Mouse (Mus musculus) heart, postnatal 10 days (tissue): ENCODE data around the gene Olfr1200. TPM values are rescaled to one million over a fixed set of nuclear protein-coding genes. Genes with fewer than 3 reads are reported as not detected.

Experiments used
- DNase-seq, 2 experiments: peaks; one replicate each; pipeline ENCODE4 v3.0.0; 2021
- intact Hi-C: fragments of 180-260 bp; cut with DNase I; formaldehyde crosslinking; loops from one replicate; pipeline ENCODE4 v1.15.1; 2025
- total RNA-seq, 2 experiments: library from RNA; stranded (reverse); gene quantifications; 2 replicates each; pipeline ENCODE4 v1.2.3; 2021

Olfr1200 gene
- not detected for total RNA-seq

DNA sequence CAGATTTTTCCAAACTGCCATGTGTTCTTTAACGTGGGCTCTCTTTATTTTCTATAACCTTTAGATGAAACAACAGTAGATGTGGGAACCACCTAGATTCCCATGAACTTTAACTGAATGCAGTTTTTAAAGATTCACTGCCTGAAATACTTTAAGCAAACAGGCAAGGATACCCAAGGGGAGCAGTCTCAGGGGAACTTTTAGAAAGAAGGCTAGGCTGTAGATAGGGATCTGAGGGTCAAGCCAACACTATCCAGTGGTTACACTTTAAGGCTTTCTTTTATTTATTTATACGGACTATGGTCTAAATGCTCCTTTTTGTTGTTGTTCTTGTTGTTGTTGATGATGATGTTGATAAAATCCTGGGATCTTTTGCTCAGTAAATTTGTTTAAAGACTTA, at the start of gene Olfr1200:
TSS of gene Olfr1200 (minus strand) at position 101 of the 400 bp plus-strand sequence.
- DNase-seq: no peak
- intact Hi-C loops: no loop called here

DNA sequence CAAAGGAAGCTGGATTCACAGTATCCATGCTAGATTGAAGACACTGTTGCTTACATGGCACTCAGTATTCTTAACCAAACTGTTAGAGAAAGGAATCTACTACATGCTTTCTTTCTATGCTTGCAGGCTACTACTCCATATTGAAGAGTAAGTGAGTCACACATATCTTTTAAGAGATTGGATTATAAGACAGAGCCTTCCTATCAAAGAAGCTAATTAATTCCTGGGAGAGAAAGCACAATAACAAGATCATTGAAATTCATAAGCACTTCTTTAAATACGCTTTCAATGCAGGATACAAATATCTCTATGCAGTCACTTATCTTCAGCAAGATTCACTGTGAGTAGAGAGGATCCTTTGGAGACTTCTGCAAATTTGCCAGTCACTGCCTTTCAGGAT, 43.9 kb upstream of the Olfr1200 start, which contains the start of gene Olfr1202:
TSS of gene Olfr1202 (plus strand) at position 301 of the 400 bp plus-strand sequence.
- DNase-seq: no peak
- intact Hi-C loops: no loop called here

DNA sequence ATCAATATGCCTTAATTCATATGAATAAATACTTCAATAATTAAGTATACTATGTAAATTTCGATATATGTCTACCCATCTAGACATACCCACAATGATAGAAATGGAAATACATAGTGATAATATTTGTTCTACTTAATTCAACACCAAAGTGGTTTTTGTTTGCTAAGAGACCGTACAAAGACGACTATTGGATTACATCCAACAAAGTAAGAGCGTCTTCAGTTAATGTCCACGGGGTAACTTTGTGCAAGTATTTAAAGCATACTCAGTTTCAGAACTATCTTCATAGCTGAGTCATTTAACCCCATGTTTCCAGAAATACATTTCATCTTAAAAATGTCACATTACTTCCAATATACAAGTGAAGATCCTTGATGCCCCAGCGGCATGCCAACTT, 22.4 kb upstream of the Olfr1200 start, which contains the start of gene Olfr1201:
TSS of gene Olfr1201 (plus strand) at position 301 of the 400 bp plus-strand sequence.
- no peak for DNase-seq
- intact Hi-C loops: no loop called here

DNA sequence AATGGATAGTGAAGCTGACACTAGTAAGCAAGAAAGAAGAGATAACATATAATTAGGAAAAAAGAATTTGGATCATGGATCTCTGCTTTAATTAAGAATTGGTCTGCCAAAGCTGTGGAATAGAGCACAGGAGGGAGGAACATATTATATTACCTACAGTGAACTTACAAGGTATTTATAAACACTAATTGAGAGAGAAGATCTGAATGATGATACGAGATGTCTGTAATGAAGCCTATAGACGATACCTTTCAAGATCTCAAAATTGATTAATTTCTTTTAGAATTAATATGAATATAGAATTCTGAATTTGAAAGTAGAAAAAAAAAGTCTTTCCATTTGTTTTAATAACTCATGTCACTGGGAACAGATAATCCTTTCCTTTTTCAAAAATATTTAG, 9.9 kb downstream of the Olfr1200 start, which contains the start of gene Olfr1199:
TSS of gene Olfr1199 (minus strand) at position 101 of the 400 bp plus-strand sequence.
- intact Hi-C loops: no loop called here
- DNase-seq: no peak

DNA sequence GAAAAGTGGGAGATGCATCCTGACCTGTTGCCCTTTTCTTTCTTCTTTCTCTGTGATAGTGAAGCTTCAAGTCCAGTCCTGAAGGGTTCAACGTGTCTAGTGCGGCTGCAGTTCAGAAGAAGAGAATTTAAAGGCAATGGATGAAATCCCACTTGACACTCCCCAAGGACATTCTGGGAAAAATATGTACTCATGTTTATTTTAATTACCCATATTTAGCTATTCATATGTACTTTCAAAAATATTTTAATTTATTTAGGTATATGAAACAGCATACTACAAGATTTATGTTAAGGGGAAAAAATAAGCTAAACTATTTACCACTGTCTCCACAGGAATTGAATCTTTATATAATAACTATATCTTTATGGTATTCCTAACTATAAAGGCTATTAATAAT, 19.0 kb downstream of the Olfr1200 start, which contains the start of gene Olfr1198:
TSS of gene Olfr1198 (minus strand) at position 101 of the 400 bp plus-strand sequence.
- no peak for DNase-seq
- intact Hi-C loops: no loop called here

DNA sequence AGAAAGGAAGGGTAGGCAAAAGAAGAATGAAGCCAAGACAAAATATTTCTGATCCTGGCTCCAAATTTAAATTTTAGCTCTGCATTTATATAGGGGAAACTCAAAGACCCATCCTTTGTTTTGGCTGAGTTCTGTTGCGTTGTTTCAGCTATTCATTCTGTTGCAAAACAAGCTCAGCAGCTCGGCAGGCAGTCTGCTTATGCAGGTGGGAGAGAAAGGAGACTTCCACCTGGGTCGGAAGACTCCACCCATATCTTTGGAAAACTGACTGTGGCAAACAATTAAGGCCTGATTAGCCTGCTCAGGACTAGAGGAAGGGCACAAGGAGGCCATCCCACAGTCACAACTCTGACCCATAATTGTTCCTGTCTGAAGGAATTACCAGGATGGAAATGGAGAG, 26.9 kb downstream of the Olfr1200 start:
- intact Hi-C loops: no loop called here
- no peak for DNase-seq

DNA sequence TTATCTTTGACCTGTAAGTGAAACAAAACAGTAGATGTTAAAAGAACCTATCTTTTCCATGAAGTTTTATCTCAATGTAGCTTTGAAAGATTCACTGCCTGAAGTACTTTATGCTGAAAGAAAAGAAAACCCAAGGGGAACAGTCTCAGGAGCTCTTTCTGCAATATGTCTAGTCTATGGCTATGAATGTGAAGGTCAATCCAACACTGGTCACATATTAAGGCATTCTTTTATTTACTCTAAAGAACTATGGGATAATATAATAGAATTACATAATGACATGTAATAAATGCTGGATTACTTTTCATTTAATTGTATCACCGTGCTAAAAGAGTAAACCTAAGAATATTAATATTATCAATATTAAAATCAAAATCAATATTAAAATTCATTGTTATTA, 38.0 kb downstream of the Olfr1200 start, which contains the start of gene Olfr1197:
TSS of gene Olfr1197 (minus strand) at position 101 of the 400 bp plus-strand sequence.
- intact Hi-C loops: no loop called here
- DNase-seq: no peak

Other genes with a start within 250 kb of the Olfr1200 start
- not detected for gene Olfr1188, start 213.6 kb downstream of the Olfr1200 start, total RNA-seq
- gene Olfr1189, start 184.0 kb downstream of the Olfr1200 start, total RNA-seq: not detected
- under 1 TPM in 1 of 2 experiments, not detected in 1; 0.05 TPM for gene Olfr1191-ps1, start 129.9 kb downstream of the Olfr1200 start, total RNA-seq
- not detected for gene Olfr1192-ps1, start 122.0 kb downstream of the Olfr1200 start, total RNA-seq
- not detected for gene Olfr1193, start 94.9 kb downstream of the Olfr1200 start, total RNA-seq
- gene Olfr1195, start 81.3 kb downstream of the Olfr1200 start, total RNA-seq: not detected
- gene Olfr1196, start 65.9 kb downstream of the Olfr1200 start, total RNA-seq: not detected
- gene Olfr1197, start 38.1 kb downstream of the Olfr1200 start, total RNA-seq: not detected
- not detected for gene Olfr1198, start 19.1 kb downstream of the Olfr1200 start, total RNA-seq
- not detected for gene Olfr1199, start 10.0 kb downstream of the Olfr1200 start, total RNA-seq
- gene Olfr1201, start 22.5 kb upstream of the Olfr1200 start, total RNA-seq: not detected
- not detected for gene Olfr1202, start 44.0 kb upstream of the Olfr1200 start, total RNA-seq
- not detected for gene Olfr1205, start 59.2 kb upstream of the Olfr1200 start, total RNA-seq
- not detected for gene Olfr1204, start 78.8 kb upstream of the Olfr1200 start, total RNA-seq
- gene Olfr1206, start 92.7 kb upstream of the Olfr1200 start, total RNA-seq: not detected
- not detected for gene Olfr1208, start 131.8 kb upstream of the Olfr1200 start, total RNA-seq
- gene Olfr1209, start 144.7 kb upstream of the Olfr1200 start, total RNA-seq: not detected
- not detected for gene Olfr1211, start 167.6 kb upstream of the Olfr1200 start, total RNA-seq
- not detected for gene Olfr1212, start 183.5 kb upstream of the Olfr1200 start, total RNA-seq
- not detected for gene Gm13762, start 209.8 kb upstream of the Olfr1200 start, total RNA-seq
- gene Olfr1214, start 222.2 kb upstream of the Olfr1200 start, total RNA-seq: not detected
- gene Olfr1215, start 236.5 kb upstream of the Olfr1200 start, total RNA-seq: not detected
- gene Olfr1216, start 247.9 kb upstream of the Olfr1200 start, total RNA-seq: not detected